Mouse (Mus musculus): ENCODE measurements around the gene Ifit3. TPM values are rescaled to one million over a fixed set of nuclear protein-coding genes. Genes with fewer than 3 reads are reported as not detected.

Gene Ifit3
- polyA plus RNA-seq, 1 experiment from 2014 or later = 0.26 TPM

DNA sequence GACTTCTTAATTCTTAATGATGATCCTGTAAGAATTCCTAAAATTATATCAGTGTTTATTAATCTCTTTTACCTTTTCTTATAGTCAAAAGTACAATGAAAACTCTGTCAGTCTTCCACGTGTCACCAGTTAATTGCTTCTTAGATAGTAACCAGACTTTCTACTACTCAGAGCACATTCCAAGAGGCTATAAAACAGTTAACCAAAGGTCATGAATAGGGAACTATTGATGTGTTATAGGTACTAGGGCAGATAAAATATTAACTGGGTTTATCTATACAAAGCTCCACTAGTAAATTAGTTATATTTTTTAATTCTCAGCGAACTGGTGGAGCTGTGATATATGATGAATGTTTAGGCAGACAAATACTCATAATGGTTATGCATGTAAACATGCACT, 44.2 kb downstream of the Ifit3 start:
- no peaks in the 10 kb centered on the region for H3K27me3 ChIP-seq
- no peak for ATAC-seq
- H3K4me1 ChIP-seq = no peaks in the 10 kb centered on the region
- no peaks in the 10 kb centered on the region for H3K9me3 ChIP-seq (replicated peaks)
- no peak overlapping the region for H3K4me2 ChIP-seq
- no peak overlapping the region for H3K9ac ChIP-seq
- no peaks in the 10 kb centered on the region for H3K36me3 ChIP-seq (ENCODE audit: poor library complexity, severe bottlenecking)
- WGBS = 85% methylated on average over 2 of the region's 2 CpGs
- no peak overlapping the region for H3K27ac ChIP-seq
- H3K4me3 ChIP-seq = no peak overlapping the region

DNA sequence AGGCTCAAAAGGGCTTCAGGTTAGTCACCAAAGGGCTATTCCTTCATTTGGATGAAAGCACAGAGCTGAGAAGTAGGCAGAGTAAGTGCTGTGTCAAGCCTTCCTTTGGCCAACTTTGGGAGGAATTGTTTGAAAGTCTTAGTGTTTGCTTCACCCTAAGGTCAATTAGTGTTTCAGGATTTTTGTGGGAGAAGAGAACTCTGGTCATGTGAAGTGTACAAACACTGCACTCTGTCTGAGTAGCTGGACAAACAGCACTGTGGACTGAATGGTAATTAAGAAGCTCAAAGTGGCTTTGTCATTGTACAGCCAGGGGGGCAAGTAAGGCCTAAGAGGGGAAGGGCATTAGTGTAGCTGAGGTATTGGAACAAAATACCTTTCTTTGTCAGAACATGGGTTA, 48.2 kb downstream of the Ifit3 start:
- ATAC-seq = no peak
- Histone ChIP-seq H3K4me1 (no peaks in the 10 kb centered on the region), H3K4me2 (no peak overlapping the region), H3K27ac (no peak overlapping the region), H3K4me3 (no peak overlapping the region), H3K9ac (no peak overlapping the region), H3K27me3 (no peaks in the 10 kb centered on the region), H3K36me3 (ENCODE audit: poor library complexity, severe bottlenecking) (no peaks in the 10 kb centered on the region), H3K9me3 (replicated peaks) (no peaks in the 10 kb centered on the region)

DNA sequence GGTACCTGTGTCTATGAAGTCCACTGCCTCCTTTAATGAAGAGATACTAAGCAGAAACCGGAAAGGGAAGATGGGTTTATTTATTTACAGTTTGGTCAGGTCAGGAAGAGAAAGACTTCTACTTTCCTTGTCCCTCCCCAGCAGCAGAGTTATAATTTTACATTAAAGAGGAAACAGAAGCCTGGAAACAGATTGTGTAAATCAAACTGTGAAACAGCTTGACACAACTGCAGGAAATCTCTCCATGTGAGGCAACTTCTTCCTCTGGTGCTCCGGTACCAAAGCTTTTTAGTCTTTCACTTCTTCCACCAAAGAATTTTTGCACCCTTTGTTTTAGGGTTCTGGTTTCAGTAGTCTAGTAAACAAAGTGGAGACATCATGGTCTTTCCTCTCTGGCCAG, 50.2 kb downstream of the Ifit3 start:
- no peak overlapping the region for H3K4me3 ChIP-seq
- no peaks in the 10 kb centered on the region for H3K27me3 ChIP-seq
- no peaks in the 10 kb centered on the region for H3K4me1 ChIP-seq
- H3K9ac ChIP-seq = no peak overlapping the region
- H3K4me2 ChIP-seq = no peak overlapping the region
- 80% methylated on average over 2 of the region's 2 CpGs for WGBS
- no peaks in the 10 kb centered on the region for H3K36me3 ChIP-seq (ENCODE audit: poor library complexity, severe bottlenecking)
- H3K9me3 ChIP-seq (replicated peaks) = no peaks in the 10 kb centered on the region
- ATAC-seq = no peak
- H3K27ac ChIP-seq = no peak overlapping the region

DNA sequence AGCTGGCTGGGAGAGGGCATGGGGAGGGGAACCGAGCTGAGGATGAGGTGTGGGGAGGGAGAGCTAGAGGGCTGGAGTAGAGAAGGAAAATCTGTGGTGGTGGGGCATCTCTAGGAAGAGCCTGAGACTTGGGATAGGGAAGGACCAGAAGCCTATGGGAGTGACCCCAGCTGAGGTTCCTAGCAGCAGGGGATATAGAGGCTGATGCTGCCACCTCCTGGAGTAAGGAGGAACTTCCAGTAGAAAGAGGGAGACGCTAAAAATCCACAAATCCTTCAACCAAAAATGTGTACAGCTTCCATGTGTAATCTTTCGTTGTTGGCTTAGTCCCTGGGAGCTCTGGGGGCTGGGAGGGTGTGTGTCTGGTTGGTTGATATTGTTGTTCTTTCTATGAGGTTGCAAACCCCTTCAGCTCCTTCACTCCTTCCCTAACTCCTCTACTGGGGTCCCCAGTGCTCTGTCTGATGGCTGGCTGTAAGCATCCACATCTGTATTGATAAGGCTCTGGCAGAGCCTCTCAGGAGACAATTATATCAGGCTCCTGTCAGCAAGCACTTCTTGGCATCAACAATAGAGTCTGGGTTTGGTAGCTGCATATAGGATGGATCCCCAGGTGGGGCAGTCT, 53.7 kb downstream of the Ifit3 start:
- H3K27me3 ChIP-seq = no peaks in the 10 kb centered on the region
- no peaks in the 10 kb centered on the region for H3K9me3 ChIP-seq (replicated peaks)
- WGBS = 15% methylated on average over 3 of the region's 3 CpGs
- no peak overlapping the region for H3K9ac ChIP-seq
- ATAC-seq = peak; percentile 80
- no peaks in the 10 kb centered on the region for H3K4me1 ChIP-seq
- H3K36me3 ChIP-seq (ENCODE audit: poor library complexity, severe bottlenecking) = no peaks in the 10 kb centered on the region
- H3K4me2 ChIP-seq = no peak overlapping the region
- H3K4me3 ChIP-seq = no peak overlapping the region
- no peak overlapping the region for H3K27ac ChIP-seq

Other genes with a start within 250 kb of the Ifit3 start
- 0.23 and 0.37 TPM in 2 replicates for gene Ch25h, start 108.4 kb upstream of the Ifit3 start, polyA plus RNA-seq (2015; fragmentation: Nextera tagmentation; extraction: Ambion mirVana)
- gene Lipa, start 56.1 kb upstream of the Ifit3 start, polyA plus RNA-seq (2015; fragmentation: Nextera tagmentation; extraction: Ambion mirVana) = 12.7 and 13.6 TPM in 2 replicates
- gene Ifit2, start 32.8 kb upstream of the Ifit3 start, polyA plus RNA-seq (2015; fragmentation: Nextera tagmentation; extraction: Ambion mirVana) = 5.1 and 6.0 TPM in 2 replicates
- 0.36 and 0.40 TPM in 2 replicates for gene Ifit1bl1, start 18.4 kb downstream of the Ifit3 start, polyA plus RNA-seq (2015; fragmentation: Nextera tagmentation; extraction: Ambion mirVana)
- gene Ifit3b, start 24.4 kb downstream of the Ifit3 start, polyA plus RNA-seq (2015; fragmentation: Nextera tagmentation; extraction: Ambion mirVana) = not detected in 2 replicates
- 0.05 and 0.08 TPM in 2 replicates for gene Ifit1bl2, start 57.2 kb downstream of the Ifit3 start, polyA plus RNA-seq (2015; fragmentation: Nextera tagmentation; extraction: Ambion mirVana)
- gene Ifit1, start 57.3 kb downstream of the Ifit3 start, polyA plus RNA-seq (2015; fragmentation: Nextera tagmentation; extraction: Ambion mirVana) = 0.17 TPM in 1 of 2 replicates, not detected in the other
- 1.5 and 1.8 TPM in 2 replicates for gene Slc16a12, start 163.8 kb downstream of the Ifit3 start, polyA plus RNA-seq (2015; fragmentation: Nextera tagmentation; extraction: Ambion mirVana)